Mouse (Mus musculus) MEL (cell line): ENCODE data around the gene Rorb.

Experiments
- CTCF ChIP-seq, 3 experiments: IDR thresholded peaks in 2 of 3; conservative IDR thresholded peaks in 1 of 3; 2 replicates each; pipeline ENCODE4 v1.5.1; 2011 to 2012; ENCODE audit warnings: low read length in 3 of 3, low read depth in 2 of 3, mild to moderate bottlenecking in 2 of 3, improper control_type of control experiment in 1 of 3, inconsistent platforms in 1 of 3, mixed read lengths in 1 of 3, moderate library complexity in 1 of 3; ENCODE audit not compliant: control insufficient read depth in 1 of 3, insufficient read depth in 1 of 3, poor library complexity in 1 of 3, severe bottlenecking in 1 of 3
- E2F4 ChIP-seq: IDR thresholded peaks from 2 replicates; pipeline ENCODE4 v1.6.1; 2011; ENCODE audit warnings: low read depth, low read length, improper control_type of control experiment, borderline replicate concordance
- EP300 ChIP-seq, 2 experiments: IDR thresholded peaks; 2 replicates each; pipeline ENCODE4 v1.6.1; 2011; ENCODE audit warnings: improper control_type of control experiment in 2 of 2, low read length in 2 of 2, low read depth in 1 of 2, mild to moderate bottlenecking in 1 of 2
- ETS1 ChIP-seq: IDR thresholded peaks from 2 replicates; pipeline ENCODE4 v1.6.1; 2012; ENCODE audit warnings: low read depth, mild to moderate bottlenecking, inconsistent platforms, low read length, improper control_type of control experiment, moderate library complexity
- GABPA ChIP-seq: IDR thresholded peaks from 2 replicates; pipeline ENCODE4 v1.6.1; 2012; ENCODE audit warnings: low read depth, mild to moderate bottlenecking, inconsistent platforms, low read length, improper control_type of control experiment, moderate library complexity
- GATA1 ChIP-seq: IDR thresholded peaks from 2 replicates; pipeline ENCODE4 v1.6.1; 2011; ENCODE audit warnings: low read depth, low read length, improper control_type of control experiment
- MAX ChIP-seq: IDR thresholded peaks from 2 replicates; pipeline ENCODE4 v1.6.1; 2011; ENCODE audit warnings: low read length, improper control_type of control experiment
- MXI1 ChIP-seq: IDR thresholded peaks from 2 replicates; pipeline ENCODE4 v1.6.1; 2011; ENCODE audit warnings: mild to moderate bottlenecking, low read depth, low read length, improper control_type of control experiment
- POLR2A ChIP-seq, 2 experiments: IDR thresholded peaks; 2 replicates each; pipeline ENCODE4 v1.6.1; 2011 to 2012; ENCODE audit warnings: low read length in 2 of 2, mild to moderate bottlenecking in 2 of 2, control low read depth in 1 of 2, improper control_type of control experiment in 1 of 2, low read depth in 1 of 2, moderate library complexity in 1 of 2; ENCODE audit not compliant: control insufficient read depth in 1 of 2, insufficient read depth in 1 of 2, poor library complexity in 1 of 2
- TBP ChIP-seq: IDR thresholded peaks from 2 replicates; pipeline ENCODE4 v1.8.0; 2011; ENCODE audit warnings: low read depth, low read length, improper control_type of control experiment
- UBTF ChIP-seq: IDR thresholded peaks from 2 replicates; pipeline ENCODE4 v1.6.1; 2012; ENCODE audit warnings: low read depth, mild to moderate bottlenecking, inconsistent platforms, low read length, improper control_type of control experiment, moderate library complexity, borderline replicate concordance; ENCODE audit not compliant: insufficient read depth
- USF1 ChIP-seq: IDR thresholded peaks from 2 replicates; pipeline ENCODE4 v1.6.1; 2014; ENCODE audit warnings: low read depth, mild to moderate bottlenecking, inconsistent platforms, low read length, improper control_type of control experiment, moderate library complexity
- ZNF384 ChIP-seq: IDR thresholded peaks from 2 replicates; pipeline ENCODE4 v1.6.1; 2012; ENCODE audit warnings: low read depth, mild to moderate bottlenecking, inconsistent platforms, low read length, improper control_type of control experiment

GRCm38 (mm10) chr19:18952806-18953205 lies 158.2 kb downstream of the Rorb start:
- TF ChIP-seq UBTF (no peak), ZNF384 (no peak), POLR2A (IDR thresholded peaks at IDR 0.05; ENCODE audit: control insufficient read depth in 1 of 2, insufficient read depth in 1 of 2, low read depth in 1 of 2, low read length in 2 of 2, poor library complexity in 1 of 2) (no peak), CTCF (IDR thresholded peaks at IDR 0.05 in 2 of 3, conservative IDR thresholded peaks at IDR 0.05 in 1 of 3; ENCODE audit: control insufficient read depth in 1 of 3, insufficient read depth in 1 of 3, low read depth in 2 of 3, low read length in 3 of 3, poor library complexity in 1 of 3, severe bottlenecking in 1 of 3) (no peak), EP300 (IDR thresholded peaks at IDR 0.05; ENCODE audit: low read depth in 1 of 2, low read length in 2 of 2) (no peak), E2F4 (no peak), MAX (no peak), MXI1 (no peak), USF1 (no peak), TBP (no peak), ETS1 (no peak), GATA1 (no peak), GABPA (no peak)
